Mouse (Mus musculus) intestine, embryonic 16.5 days (tissue): ENCODE results near the gene Tspoap1. TPM values are rescaled to one million over a fixed set of nuclear protein-coding genes. Genes with fewer than 3 reads are reported as not detected.
A peak's percentile ranks its signal among the peaks of the same experiment; 100 is the strongest.

Experiments
- ATAC-seq: fragments of 200-750 bp; cut with Nextera tagmentation; 2 replicates; pipeline ENCODE4 v1.8.0; 2017; ENCODE audit warnings: moderate TSS enrichment, moderate library complexity
- H3K27ac ChIP-seq: fragments of 300-500 bp; sonication (generic); 2 replicates; pipeline ENCODE4 v1.5.1; 2014; ENCODE audit warnings: mild to moderate bottlenecking, low read length
- H3K27me3 ChIP-seq: fragments of 300-500 bp; sonication (generic); replicated peaks from 2 replicates; pipeline ENCODE4 v1.6.1; 2014; ENCODE audit warnings: low read length, control low read depth, mixed read lengths; ENCODE audit not compliant: control insufficient read depth, insufficient read depth
- H3K36me3 ChIP-seq: fragments of 300-500 bp; sonication (generic); 2 replicates; pipeline ENCODE4 v1.6.1; 2014; ENCODE audit warnings: low read length, control low read depth; ENCODE audit not compliant: control insufficient read depth, insufficient read depth
- H3K4me1 ChIP-seq: fragments of 300-500 bp; sonication (generic); 2 replicates; pipeline ENCODE4 v1.6.1; 2014; ENCODE audit warnings: low read length, control low read depth, mixed read lengths; ENCODE audit not compliant: control insufficient read depth, insufficient read depth
- H3K4me2 ChIP-seq: fragments of 300-500 bp; sonication (generic); 2 replicates; pipeline ENCODE4 v1.6.1; 2014; ENCODE audit warnings: low read depth, low read length, control low read depth
- H3K4me3 ChIP-seq: fragments of 300-500 bp; sonication (generic); 2 replicates; pipeline ENCODE4 v1.5.1; 2014; ENCODE audit warnings: mild to moderate bottlenecking, low read length
- H3K9ac ChIP-seq: fragments of 300-500 bp; sonication (generic); 2 replicates; pipeline ENCODE4 v1.6.1; 2014; ENCODE audit warnings: low read depth, low read length
- H3K9me3 ChIP-seq: fragments of 300-500 bp; sonication (generic); 2 replicates; pipeline ENCODE4 v1.6.1; 2016; ENCODE audit warnings: low read length, control low read depth; ENCODE audit not compliant: control insufficient read depth
- WGBS: fragments of 180-500 bp; shearing (Covaris S2); extraction: QIAGEN DNeasy Blood & Tissue Kit; methylation state at CpG from one replicate; pipeline ENCODE4 v1.1.7; 2014; 5-methylcytosine and 5-hydroxymethylcytosine counted together
- polyA plus RNA-seq: library from polyadenylated mRNA; unstranded; fragments of >200 nt; fragmentation: Nextera tagmentation; extraction: Ambion mirVana; gene quantifications from 2 replicates; pipeline ENCODE4 v1.2.1, GENCODE M21; 2015

The Tspoap1 gene
- polyA plus RNA-seq, 1 experiment from 2014 or later, result 1.2 TPM

- H3K4me3 ChIP-seq, result peak overlapping the region; percentile 60
- no peak overlapping the region for H3K27ac ChIP-seq
- H3K27me3 ChIP-seq, result peaks cover 56% of the 10 kb centered on the region
- H3K9me3 ChIP-seq, result no peaks in the 10 kb centered on the region
- H3K4me2 ChIP-seq, result peak overlapping the region; percentile 92
- 2% methylated on average over 17 of the region's 17 CpGs for WGBS
- no peaks in the 10 kb centered on the region for H3K36me3 ChIP-seq
- H3K9ac ChIP-seq, result peak overlapping the region; percentile 69
- peak; percentile 64 for ATAC-seq
- H3K4me1 ChIP-seq, result peaks cover 11% of the 10 kb centered on the region
Measured at GRCm38 (mm10) chr11:87763511-87763987, 3.2 kb downstream of the Tspoap1 start.

- WGBS, result 2% methylated on average over 65 of the region's 65 CpGs
- Histone ChIP-seq H3K27ac (no peak overlapping the region), H3K9ac (peak overlapping the region; percentile 69), H3K9me3 (no peaks in the 10 kb centered on the region), H3K4me2 (peak overlapping the region; percentile 92), H3K4me1 (peaks cover 11% of the 10 kb centered on the region), H3K4me3 (peak overlapping the region; percentile 60), H3K36me3 (no peaks in the 10 kb centered on the region), H3K27me3 (peaks cover 56% of the 10 kb centered on the region)
- peak; percentile 56 for ATAC-seq
Measured at GRCm38 (mm10) chr11:87763988-87764876, 3.9 kb downstream of the Tspoap1 start.

GRCm38 (mm10) chr11:87768745-87769144, 8.4 kb downstream of the Tspoap1 start:
- no peak for ATAC-seq
- H3K27ac ChIP-seq, result no peak overlapping the region
- no peaks in the 10 kb centered on the region for H3K9me3 ChIP-seq
- H3K9ac ChIP-seq, result no peak overlapping the region
- H3K4me1 ChIP-seq, result peaks cover 9% of the 10 kb centered on the region
- H3K27me3 ChIP-seq, result peaks cover 15% of the 10 kb centered on the region
- no peaks in the 10 kb centered on the region for H3K36me3 ChIP-seq
- no peak overlapping the region for H3K4me2 ChIP-seq
- H3K4me3 ChIP-seq, result no peak overlapping the region
- WGBS, result 81% methylated on average over 4 of the region's 4 CpGs

- 56% methylated on average over 3 of the region's 3 CpGs for whole genome bisulfite sequencing
- no peaks in the 10 kb centered on the region for H3K4me1 ChIP-seq
- ATAC-seq, result no peak
- no peak overlapping the region for H3K4me2 ChIP-seq
- H3K27me3 ChIP-seq, result no peaks in the 10 kb centered on the region; the same call in 1 of the 2 replicates
- H3K9me3 ChIP-seq, result no peaks in the 10 kb centered on the region
- no peak overlapping the region for H3K9ac ChIP-seq
- no peak overlapping the region for H3K4me3 ChIP-seq
- H3K27ac ChIP-seq, result no peak overlapping the region
- no peaks in the 10 kb centered on the region for H3K36me3 ChIP-seq
Measured at GRCm38 (mm10) chr11:87770989-87771388, 10.6 kb downstream of the Tspoap1 start.

- Histone ChIP-seq H3K9ac (no peak overlapping the region), H3K27ac (no peak overlapping the region), H3K27me3 (no peaks in the 10 kb centered on the region), H3K9me3 (no peaks in the 10 kb centered on the region), H3K4me3 (no peak overlapping the region), H3K4me2 (no peak overlapping the region), H3K4me1 (no peaks in the 10 kb centered on the region), H3K36me3 (no peaks in the 10 kb centered on the region)
- WGBS, result 91% methylated on average over 3 of the region's 3 CpGs
- ATAC-seq, result no peak
Measured at GRCm38 (mm10) chr11:87772354-87772753, 12.0 kb downstream of the Tspoap1 start.

- Histone ChIP-seq H3K9ac (peak overlapping the region; percentile 72), H3K36me3 (no peaks in the 10 kb centered on the region), H3K27me3 (0 out of 2 replicates have a peak, but pooled peaks cover 2% of the 10 kb centered on the region), H3K4me1 (peaks cover 14% of the 10 kb centered on the region), H3K4me2 (peak overlapping the region; percentile 75), H3K9me3 (no peaks in the 10 kb centered on the region), H3K4me3 (peak overlapping the region; percentile 44), H3K27ac (no peak overlapping the region)
- WGBS, result 13% methylated on average over 32 of the region's 32 CpGs
- ATAC-seq, result peak; percentile 93
Measured at GRCm38 (mm10) chr11:87778100-87778765, 17.9 kb downstream of the Tspoap1 start.

- peak overlapping the region; percentile 44 for H3K4me3 ChIP-seq
- 0 out of 2 replicates have a peak, but pooled peaks have one; percentile 23 for ATAC-seq
- H3K27ac ChIP-seq, result no peak overlapping the region
- H3K36me3 ChIP-seq, result no peaks in the 10 kb centered on the region
- peak overlapping the region; percentile 72; the same call in 1 of the 2 replicates for H3K9ac ChIP-seq
- peaks cover 14% of the 10 kb centered on the region for H3K4me1 ChIP-seq
- 0 out of 2 replicates have a peak, but pooled peaks cover 2% of the 10 kb centered on the region for H3K27me3 ChIP-seq
- WGBS, result 30% methylated on average over 12 of the region's 12 CpGs
- H3K9me3 ChIP-seq, result no peaks in the 10 kb centered on the region
- H3K4me2 ChIP-seq, result peak overlapping the region; percentile 75
Measured at GRCm38 (mm10) chr11:87778915-87779314, 18.6 kb downstream of the Tspoap1 start.

- Histone ChIP-seq H3K9ac (no peak overlapping the region), H3K36me3 (no peaks in the 10 kb centered on the region), H3K27me3 (0 out of 2 replicates have a peak, but pooled peaks cover 2% of the 10 kb centered on the region), H3K4me1 (peaks cover 14% of the 10 kb centered on the region), H3K4me3 (no peak overlapping the region), H3K27ac (no peak overlapping the region), H3K4me2 (no peak overlapping the region), H3K9me3 (no peaks in the 10 kb centered on the region)
- 86% methylated on average over 4 of the region's 4 CpGs for WGBS
- ATAC-seq, result no peak
Measured at GRCm38 (mm10) chr11:87779392-87779791, 19.1 kb downstream of the Tspoap1 start.

- WGBS, result 82% methylated on average over 8 of the region's 8 CpGs
- Histone ChIP-seq H3K27me3 (0 out of 2 replicates have a peak, but pooled peaks cover 2% of the 10 kb centered on the region), H3K4me2 (no peak overlapping the region), H3K4me3 (no peak overlapping the region), H3K27ac (no peak overlapping the region), H3K36me3 (no peaks in the 10 kb centered on the region), H3K9me3 (no peaks in the 10 kb centered on the region), H3K4me1 (peaks cover 14% of the 10 kb centered on the region), H3K9ac (no peak overlapping the region)
- ATAC-seq, result no peak
Measured at GRCm38 (mm10) chr11:87780130-87780529, 19.8 kb downstream of the Tspoap1 start.
